Comparison of ENCODE assay signal across 8 mouse cellular contexts in the genomic region with DNA sequence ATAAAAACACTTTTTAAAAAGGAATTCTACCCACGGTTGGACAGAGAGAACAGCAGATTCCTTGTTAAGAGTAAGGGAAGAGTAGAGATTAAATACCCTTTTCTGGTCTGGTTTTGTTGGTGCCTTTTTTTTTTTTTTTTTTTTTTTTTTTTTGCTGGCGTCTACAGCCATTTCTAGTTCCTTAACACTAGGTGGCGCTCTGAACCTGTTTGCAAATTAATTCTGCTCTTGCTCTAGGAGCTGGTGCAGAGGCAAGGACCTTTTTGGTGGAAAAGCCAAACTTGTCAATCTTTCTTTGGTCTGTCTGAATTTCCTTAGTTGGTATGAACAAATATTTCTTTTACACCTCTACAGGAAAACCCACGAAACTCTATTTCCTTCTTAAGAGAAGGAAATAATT. TPM values are rescaled to one million over a fixed set of nuclear protein-coding genes. Genes with fewer than 3 reads are reported as not detected.
DNase-seq lines count a peak whose midpoint lies in the region; ATAC-seq and TF ChIP-seq lines count a peak whose summit lies in the region.

No protein-coding gene starts in this region.

- no peak overlapping the region for H3K9ac ChIP-seq in kidney, postnatal 0 days (ENCODE audit: low read depth, low read length)
- peak overlapping the region; percentile 9; the same call in 1 of the 2 replicates for H3K9ac ChIP-seq in lung, embryonic 14.5 days
- no peak overlapping the region for H3K9ac ChIP-seq in midbrain, embryonic 15.5 days
- H3K9ac ChIP-seq in kidney, embryonic 16.5 days (replicated peaks; ENCODE audit: low read length) = no peak overlapping the region

- DNase-seq in kidney, postnatal 0 days (ENCODE audit: low spot score) = peak; percentile 87
- DNase-seq in kidney, adult 18-20 months = no peak
- peak; percentile 43 for DNase-seq in G1E (ENCODE audit: low spot score)
- DNase-seq in c-Kit-negative CD71-positive TER-119-positive erythroid progenitor cells, embryonic 14.5 days (ENCODE audit: low read depth, low spot score) = peak; percentile 76
- peak; percentile 90 for DNase-seq in lung, embryonic 14.5 days

- TF ChIP-seq CTCF in kidney, postnatal 0 days (IDR thresholded peaks at IDR 0.05; ENCODE audit: low read depth) = peak; percentile 82
- TF ChIP-seq CTCF in G1E (IDR thresholded peaks at IDR 0.05; ENCODE audit: low read depth, low read length) = 0 out of 2 replicates have a peak, but pooled peaks have one; percentile 17
- peak; percentile 73 for TF ChIP-seq CTCF in lung, embryonic 14.5 days (IDR thresholded peaks at IDR 0.05; ENCODE audit: low read depth)

- no peak overlapping the region for H3K4me3 ChIP-seq in kidney, postnatal 0 days (replicated peaks; ENCODE audit: low read depth, low read length)
- H3K4me3 ChIP-seq in G1E (ENCODE audit: low read depth, low read length) = no peak overlapping the region
- H3K4me3 ChIP-seq in lung, embryonic 14.5 days (ENCODE audit: low read depth, low read length) = no peak overlapping the region
- no peak overlapping the region for H3K4me3 ChIP-seq in midbrain, embryonic 15.5 days
- no peak overlapping the region for H3K4me3 ChIP-seq in kidney, embryonic 16.5 days (ENCODE audit: low read length)

- no peak overlapping the region for H3K4me2 ChIP-seq in kidney, postnatal 0 days (ENCODE audit: low read length)
- no peak overlapping the region for H3K4me2 ChIP-seq in lung, embryonic 14.5 days
- H3K4me2 ChIP-seq in midbrain, embryonic 15.5 days = no peak overlapping the region
- H3K4me2 ChIP-seq in kidney, embryonic 16.5 days (replicated peaks; ENCODE audit: low read depth, low read length) = no peak overlapping the region

- H3K36me3 ChIP-seq in kidney, postnatal 0 days (ENCODE audit: insufficient read depth, low read length) = 0 out of 2 replicates have a peak, but pooled peaks cover 1% of the 10 kb centered on the region
- H3K36me3 ChIP-seq in G1E (replicated peaks) = peaks cover 9% of the 10 kb centered on the region
- 0 out of 2 replicates have a peak, but pooled peaks cover 3% of the 10 kb centered on the region for H3K36me3 ChIP-seq in lung, embryonic 14.5 days (ENCODE audit: insufficient read depth)
- H3K36me3 ChIP-seq in midbrain, embryonic 15.5 days (replicated peaks) = no peaks in the 10 kb centered on the region
- 0 out of 2 replicates have a peak, but pooled peaks cover 3% of the 10 kb centered on the region for H3K36me3 ChIP-seq in kidney, embryonic 16.5 days (ENCODE audit: insufficient read depth, low read length)

- no peak overlapping the region for H3K27ac ChIP-seq in kidney, postnatal 0 days
- H3K27ac ChIP-seq in lung, embryonic 14.5 days (ENCODE audit: low read depth) = no peak overlapping the region
- no peak overlapping the region for H3K27ac ChIP-seq in midbrain, embryonic 15.5 days
- no peak overlapping the region for H3K27ac ChIP-seq in kidney, embryonic 16.5 days (ENCODE audit: low read length)

- WGBS in kidney, postnatal 0 days = under 1% methylated on average over 4 of the region's 4 CpGs
- 0% methylated on average over 4 of the region's 4 CpGs for WGBS in lung, embryonic 14.5 days
- WGBS in midbrain, embryonic 15.5 days = under 1% methylated on average over 4 of the region's 4 CpGs
- 2% methylated on average over 4 of the region's 4 CpGs for WGBS in kidney, embryonic 16.5 days

- no peaks in the 10 kb centered on the region for H3K9me3 ChIP-seq in kidney, postnatal 0 days (replicated peaks; ENCODE audit: low read length)
- H3K9me3 ChIP-seq in G1E (replicated peaks) = no peaks in the 10 kb centered on the region
- no peaks in the 10 kb centered on the region for H3K9me3 ChIP-seq in lung, embryonic 14.5 days (ENCODE audit: low read depth, low read length)
- H3K9me3 ChIP-seq in midbrain, embryonic 15.5 days = no peaks in the 10 kb centered on the region
- H3K9me3 ChIP-seq in kidney, embryonic 16.5 days (ENCODE audit: low read length) = no peaks in the 10 kb centered on the region

- peaks cover 7% of the 10 kb centered on the region for H3K4me1 ChIP-seq in kidney, postnatal 0 days (replicated peaks; ENCODE audit: insufficient read depth, low read length)
- peaks cover 35% of the 10 kb centered on the region for H3K4me1 ChIP-seq in G1E (ENCODE audit: insufficient read depth, low read depth, low read length)
- H3K4me1 ChIP-seq in lung, embryonic 14.5 days (ENCODE audit: insufficient read depth) = peaks cover 5% of the 10 kb centered on the region; the same call in 1 of the 2 replicates
- peaks cover 19% of the 10 kb centered on the region for H3K4me1 ChIP-seq in midbrain, embryonic 15.5 days
- H3K4me1 ChIP-seq in kidney, embryonic 16.5 days (ENCODE audit: insufficient read depth, low read length) = peaks cover 18% of the 10 kb centered on the region

- no peaks in the 10 kb centered on the region for H3K27me3 ChIP-seq in kidney, postnatal 0 days (ENCODE audit: insufficient read depth, low read length)
- H3K27me3 ChIP-seq in G1E (ENCODE audit: insufficient read depth, low read length) = peaks cover 15% of the 10 kb centered on the region
- no peaks in the 10 kb centered on the region for H3K27me3 ChIP-seq in lung, embryonic 14.5 days (ENCODE audit: insufficient read depth, low read length)
- no peaks in the 10 kb centered on the region for H3K27me3 ChIP-seq in midbrain, embryonic 15.5 days (replicated peaks)
- H3K27me3 ChIP-seq in kidney, embryonic 16.5 days (ENCODE audit: insufficient read depth, low read length) = no peaks in the 10 kb centered on the region

- ATAC-seq in kidney, postnatal 0 days (replicated peaks; ENCODE audit: low FRiP score, low read depth) = no peak
- ATAC-seq in G1E (ENCODE audit: extremely low read depth, insufficient number of reproducible peaks, low FRiP score, poor library complexity, severe bottlenecking) = no peak
- ATAC-seq in lung, embryonic 14.5 days (ENCODE audit: insufficient read depth) = no peak
- no peak for ATAC-seq in frontal cortex, adult (ENCODE audit: low TSS enrichment)
- no peak for ATAC-seq in midbrain, embryonic 15.5 days (replicated peaks)
- ATAC-seq in kidney, embryonic 16.5 days (ENCODE audit: low FRiP score, low TSS enrichment) = no peak

RNA-seq across cellular contexts. Expression of a gene that starts 3.0 kb away (rescaled TPM):
- 72.6 and 76.5 TPM in 2 replicates for polyA plus RNA-seq in kidney, postnatal 0 days (2015; fragmentation: Nextera tagmentation; extraction: Ambion mirVana)
- 22.7 and 24.8 TPM in 2 replicates for total RNA-seq in G1E (2014; fragmentation: Nextera tagmentation)
- 23.2 and 26.4 TPM in 2 replicates for total RNA-seq in G1E (2017)
- 122 and 154 TPM in 2 replicates for polyA plus RNA-seq in G1E (2012)
- 83.7 and 92.5 TPM in 2 replicates for polyA plus RNA-seq in lung, embryonic 14.5 days (2014; fragmentation: Nextera tagmentation; extraction: Ambion mirVana)
- polyA plus RNA-seq in midbrain, embryonic 15.5 days (2015; fragmentation: Nextera tagmentation; extraction: Ambion mirVana) = 76.7 and 79.8 TPM in 2 replicates
- 111 TPM in 2 replicates for polyA plus RNA-seq in kidney, embryonic 16.5 days (2015; fragmentation: Nextera tagmentation; extraction: Ambion mirVana)

RNA-seq across cellular contexts. Expression of a gene that starts 8.2 kb away (rescaled TPM):
- polyA plus RNA-seq in kidney, postnatal 0 days (2015; fragmentation: Nextera tagmentation; extraction: Ambion mirVana) = 0.09 and 0.39 TPM in 2 replicates
- not detected in 2 replicates for total RNA-seq in G1E (2014; fragmentation: Nextera tagmentation)
- 0.06 and 0.11 TPM in 2 replicates for total RNA-seq in G1E (2017)
- not detected in 2 replicates for polyA plus RNA-seq in G1E (2012)
- polyA plus RNA-seq in lung, embryonic 14.5 days (2014; fragmentation: Nextera tagmentation; extraction: Ambion mirVana) = 0.08 TPM in 1 of 2 replicates, not detected in the other
- polyA plus RNA-seq in midbrain, embryonic 15.5 days (2015; fragmentation: Nextera tagmentation; extraction: Ambion mirVana) = 2.4 and 2.5 TPM in 2 replicates
- 0.12 TPM in 1 of 2 replicates, not detected in the other for polyA plus RNA-seq in kidney, embryonic 16.5 days (2015; fragmentation: Nextera tagmentation; extraction: Ambion mirVana)

RNA-seq across cellular contexts. Expression of a gene that starts 33.7 kb away (rescaled TPM):
- 1.5 and 1.6 TPM in 2 replicates for polyA plus RNA-seq in kidney, postnatal 0 days (2015; fragmentation: Nextera tagmentation; extraction: Ambion mirVana)
- total RNA-seq in G1E (2014; fragmentation: Nextera tagmentation) (not detected in 2 replicates), G1E (2017) (not detected in 2 replicates)
- polyA plus RNA-seq in G1E (2012) = 0.08 TPM in 1 of 2 replicates, not detected in the other
- 1.1 TPM in 2 replicates for polyA plus RNA-seq in lung, embryonic 14.5 days (2014; fragmentation: Nextera tagmentation; extraction: Ambion mirVana)
- polyA plus RNA-seq in midbrain, embryonic 15.5 days (2015; fragmentation: Nextera tagmentation; extraction: Ambion mirVana) = 0.22 and 0.28 TPM in 2 replicates
- polyA plus RNA-seq in kidney, embryonic 16.5 days (2015; fragmentation: Nextera tagmentation; extraction: Ambion mirVana) = 1.2 TPM in 2 replicates

RNA-seq across cellular contexts. Expression of a gene that starts 41.0 kb away (rescaled TPM):
- 10.6 and 14.8 TPM in 2 replicates for polyA plus RNA-seq in kidney, postnatal 0 days (2015; fragmentation: Nextera tagmentation; extraction: Ambion mirVana)
- 3.2 and 4.3 TPM in 2 replicates for total RNA-seq in G1E (2014; fragmentation: Nextera tagmentation)
- total RNA-seq in G1E (2017) = 2.8 and 3.1 TPM in 2 replicates
- 2.8 and 3.4 TPM in 2 replicates for polyA plus RNA-seq in G1E (2012)
- polyA plus RNA-seq in lung, embryonic 14.5 days (2014; fragmentation: Nextera tagmentation; extraction: Ambion mirVana) = 10.4 and 10.9 TPM in 2 replicates
- polyA plus RNA-seq in midbrain, embryonic 15.5 days (2015; fragmentation: Nextera tagmentation; extraction: Ambion mirVana) = 1.4 and 1.8 TPM in 2 replicates
- polyA plus RNA-seq in kidney, embryonic 16.5 days (2015; fragmentation: Nextera tagmentation; extraction: Ambion mirVana) = 11.8 and 13.1 TPM in 2 replicates

RNA-seq across cellular contexts. Expression of a gene that starts 50.2 kb away (rescaled TPM):
- polyA plus RNA-seq in kidney, postnatal 0 days (2015; fragmentation: Nextera tagmentation; extraction: Ambion mirVana) = 25.6 and 29.6 TPM in 2 replicates
- 41.0 and 43.2 TPM in 2 replicates for total RNA-seq in G1E (2014; fragmentation: Nextera tagmentation)
- total RNA-seq in G1E (2017) = 52.6 and 72.2 TPM in 2 replicates
- 37.2 and 51.6 TPM in 2 replicates for polyA plus RNA-seq in G1E (2012)
- polyA plus RNA-seq in lung, embryonic 14.5 days (2014; fragmentation: Nextera tagmentation; extraction: Ambion mirVana) = 35.2 and 35.9 TPM in 2 replicates
- 29.0 and 30.9 TPM in 2 replicates for polyA plus RNA-seq in midbrain, embryonic 15.5 days (2015; fragmentation: Nextera tagmentation; extraction: Ambion mirVana)
- 41.4 and 42.8 TPM in 2 replicates for polyA plus RNA-seq in kidney, embryonic 16.5 days (2015; fragmentation: Nextera tagmentation; extraction: Ambion mirVana)

Comparison
In these comparisons a context has a peak if more than half of its experiments do, and no peak if none do; other contexts are left out.
1. CTCF ChIP-seq: peak in every context shown above with its lines; median percentile 82 in kidney, postnatal 0 days; 73 in lung, embryonic 14.5 days; 17 in G1E.